Mouse (Mus musculus): ENCODE data around the gene Tbl1x. TPM values are rescaled to one million over a fixed set of nuclear protein-coding genes. Genes with fewer than 3 reads are reported as not detected.

Gene Tbl1x
- total and polyA plus RNA-seq, 3 experiments, result 22.0 to 65.2 (median 27.0) TPM

DNA sequence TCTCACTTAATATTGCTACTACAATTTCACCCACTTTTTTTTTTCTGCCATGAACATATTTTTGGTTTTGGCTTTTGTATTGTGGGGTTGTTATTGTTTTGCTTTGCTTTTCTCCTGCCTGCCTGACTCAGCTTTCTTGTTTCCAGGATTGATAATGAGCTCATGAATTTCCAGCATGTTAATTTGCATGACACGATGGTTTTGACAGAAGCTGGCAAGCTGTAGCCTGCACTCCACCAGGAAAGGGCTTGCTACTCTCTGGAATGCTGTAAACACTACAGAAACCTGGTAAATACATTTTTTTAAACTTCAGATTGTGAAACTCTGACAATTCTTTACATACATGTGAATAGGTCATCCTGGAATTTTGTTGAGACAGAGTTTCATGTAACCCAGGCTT is 36.3 kb upstream of the Tbl1x start:
- Histone ChIP-seq H3K27ac (ENCODE audit: insufficient read depth, low read depth) (no peak overlapping the region), H3K4me3 (replicated peaks in 1 of 3; ENCODE audit: low read depth in 2 of 3, low read length in 2 of 3, poor library complexity in 1 of 3) (no peak overlapping the region), H3K9me3 (replicated peaks; ENCODE audit: low read length) (no peaks in the 10 kb centered on the region), H3K79me2 (replicated peaks; ENCODE audit: control insufficient read depth, extremely low read depth, insufficient read depth, poor library complexity, severe bottlenecking) (no peaks in the 10 kb centered on the region), H3K4me2 (ENCODE audit: insufficient read depth, low read depth, poor library complexity, severe bottlenecking) (no peak overlapping the region), H3K4me1 (ENCODE audit: control insufficient read depth in 1 of 2, insufficient read depth in 2 of 2) (no peaks in the 10 kb centered on the region), H3K9ac (ENCODE audit: insufficient read depth, low read depth) (no peak overlapping the region), H3K27me3 (replicated peaks) (no peaks in the 10 kb centered on the region), H3K36me3 (replicated peaks in 1 of 2; ENCODE audit: control insufficient read depth in 1 of 2, insufficient read depth in 1 of 2, low read length in 1 of 2) (no peaks in the 10 kb centered on the region)
- DNase-seq (ENCODE audit: extremely low read depth), result no peak
- TF ChIP-seq RAD21 (IDR thresholded peaks at IDR 0.05; ENCODE audit: low read depth, low read length) (no peak), TCF12 (IDR thresholded peaks at IDR 0.05; ENCODE audit: low read depth, low read length) (no peak), MAZ (IDR thresholded peaks at IDR 0.05; ENCODE audit: low read depth, low read length) (no peak), MEF2A (IDR thresholded peaks at IDR 0.05; ENCODE audit: borderline replicate concordance, low read depth, low read length) (no peak), UBTF (IDR thresholded peaks at IDR 0.05; ENCODE audit: low read depth, low read length) (no peak), EP300 (IDR thresholded peaks at IDR 0.05; ENCODE audit: low read length) (no peak), SMC3 (IDR thresholded peaks at IDR 0.05; ENCODE audit: low read depth, low read length) (no peak), GABPA (IDR thresholded peaks at IDR 0.05; ENCODE audit: insufficient replicate concordance, low read depth, low read length) (no peak), KAT2A (IDR thresholded peaks at IDR 0.05; ENCODE audit: insufficient replicate concordance, low read length) (no peak), NELFE (IDR thresholded peaks at IDR 0.05; ENCODE audit: low read depth, low read length) (no peak), JUN (IDR thresholded peaks at IDR 0.05; ENCODE audit: insufficient read depth, low read depth, low read length) (no peak), MXI1 (IDR thresholded peaks at IDR 0.05; ENCODE audit: low read depth, low read length) (no peak), ZC3H11A (IDR thresholded peaks at IDR 0.05; ENCODE audit: low read depth, low read length) (no peak), BHLHE40 (IDR thresholded peaks at IDR 0.05; ENCODE audit: low read depth, low read length) (no peak), SIN3A (IDR thresholded peaks at IDR 0.05; ENCODE audit: low read length) (no peak), POLR2AphosphoS2 (IDR thresholded peaks at IDR 0.05; ENCODE audit: low read depth, low read length) (no peak), CHD1 (IDR thresholded peaks at IDR 0.05; ENCODE audit: low read depth, low read length) (no peak), USF2 (conservative IDR thresholded peaks at IDR 0.05; ENCODE audit: low read depth, low read length) (no peak), ZKSCAN1 (IDR thresholded peaks at IDR 0.05; ENCODE audit: borderline replicate concordance, low read depth, low read length) (no peak)
- in situ Hi-C loops (cut with MboI; ENCODE audit: low pct_ligation_motif_present, low pct_unique_long_range_greater_than_20kb, low sequenced_read_pairs) (no loop called here), dilution Hi-C loops (cut with MboI; ENCODE audit: extremely low pct_ligation_motif_present, extremely low pct_unique_long_range_greater_than_20kb, low sequenced_read_pairs) (no loop called here)

DNA sequence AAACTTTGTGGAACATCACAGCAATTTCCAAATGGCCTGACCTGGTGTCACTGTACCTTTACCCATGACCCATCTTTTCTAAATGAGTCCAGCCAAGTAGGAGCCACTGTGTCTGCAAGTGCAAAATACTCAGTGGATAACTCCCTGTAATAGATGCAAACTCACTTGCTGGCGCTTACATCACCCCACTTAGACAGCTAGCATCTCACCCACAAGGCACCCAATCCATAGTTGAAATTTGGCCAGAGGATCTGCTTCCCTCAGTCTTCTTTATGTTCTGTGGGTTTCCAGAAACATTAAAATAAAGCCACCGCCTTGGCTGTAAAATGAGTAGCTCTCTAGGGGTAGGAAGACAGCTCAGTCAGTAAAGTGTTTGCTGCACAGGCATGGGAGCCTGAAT is 33.3 kb upstream of the Tbl1x start:
- no peak for TF ChIP-seq SIN3A (IDR thresholded peaks at IDR 0.05; ENCODE audit: low read length)
- no peak for TF ChIP-seq MAFK (IDR thresholded peaks at IDR 0.05; ENCODE audit: insufficient replicate concordance, low read length)
- TF ChIP-seq ZC3H11A (IDR thresholded peaks at IDR 0.05; ENCODE audit: low read depth, low read length), result no peak
- TF ChIP-seq ETS1 (conservative IDR thresholded peaks at IDR 0.05; ENCODE audit: low read depth, low read length), result no peak
- TF ChIP-seq USF1 (IDR thresholded peaks at IDR 0.05; ENCODE audit: low read depth, low read length), result no peak
- no peak for TF ChIP-seq CTCF (conservative IDR thresholded peaks at IDR 0.05 in 1 of 2, IDR thresholded peaks at IDR 0.05 in 1 of 2; ENCODE audit: low read depth in 2 of 2, low read length in 2 of 2)
- no peak for TF ChIP-seq E2F4 (IDR thresholded peaks at IDR 0.05; ENCODE audit: insufficient replicate concordance, low read depth, low read length)
- no peak for TF ChIP-seq GABPA (IDR thresholded peaks at IDR 0.05; ENCODE audit: insufficient replicate concordance, low read depth, low read length)
- TF ChIP-seq MAZ (IDR thresholded peaks at IDR 0.05; ENCODE audit: low read depth, low read length), result no peak
- TF ChIP-seq EP300 (IDR thresholded peaks at IDR 0.05; ENCODE audit: low read length), result no peak
- no peak for TF ChIP-seq SMC3 (IDR thresholded peaks at IDR 0.05; ENCODE audit: low read depth, low read length)
- Histone ChIP-seq H3K9ac (ENCODE audit: insufficient read depth, low read depth) (no peak overlapping the region), H3K4me1 (ENCODE audit: control insufficient read depth in 1 of 2, insufficient read depth in 2 of 2) (no peaks in the 10 kb centered on the region), H3K27ac (ENCODE audit: insufficient read depth, low read depth) (no peak overlapping the region), H3K36me3 (replicated peaks in 1 of 2; ENCODE audit: control insufficient read depth in 1 of 2, insufficient read depth in 1 of 2, low read length in 1 of 2) (no peaks in the 10 kb centered on the region), H3K27me3 (replicated peaks) (no peaks in the 10 kb centered on the region), H3K4me3 (replicated peaks in 1 of 3; ENCODE audit: low read depth in 2 of 3, low read length in 2 of 3, poor library complexity in 1 of 3) (no peak overlapping the region), H3K79me2 (replicated peaks; ENCODE audit: control insufficient read depth, extremely low read depth, insufficient read depth, poor library complexity, severe bottlenecking) (no peaks in the 10 kb centered on the region), H3K9me3 (replicated peaks; ENCODE audit: low read length) (no peaks in the 10 kb centered on the region), H3K4me2 (ENCODE audit: insufficient read depth, low read depth, poor library complexity, severe bottlenecking) (no peak overlapping the region)
- no peak for DNase-seq (ENCODE audit: extremely low read depth)
- in situ Hi-C loops (cut with MboI; ENCODE audit: low pct_ligation_motif_present, low pct_unique_long_range_greater_than_20kb, low sequenced_read_pairs) (no loop called here), dilution Hi-C loops (cut with MboI; ENCODE audit: extremely low pct_ligation_motif_present, extremely low pct_unique_long_range_greater_than_20kb, low sequenced_read_pairs) (no loop called here)
